Mouse (Mus musculus) left cerebral cortex, adult 2 months (tissue): ENCODE results near the gene Syap1. TPM values are rescaled to one million over a fixed set of nuclear protein-coding genes. Genes with fewer than 3 reads are reported as not detected.
"Not testable (repeated sequence)": the region's sequence is repeated elsewhere in the genome, so short reads cannot be mapped to it uniquely, and the experiment has no call there.

Experiments
- DNase-seq, 2 experiments: peaks; one replicate each; pipeline ENCODE4 v3.0.0; 2021 to 2022; ENCODE audit warnings: low spot score in 2 of 2, mixed read lengths in 1 of 2; ENCODE audit errors: extremely low spot score in 1 of 2
- H3K27ac ChIP-seq: fragments of 200-600 bp; 2 replicates; pipeline ENCODE4 v1.8.1; 2022
- H3K4me3 ChIP-seq: fragments of 200-600 bp; 2 replicates; pipeline ENCODE4 v1.8.1; 2022
- CTCF ChIP-seq: fragments of 200-600 bp; IDR thresholded peaks from 2 replicates; pipeline ENCODE4 v1.8.1; 2022; ENCODE audit warnings: antibody characterized with exemption, mild to moderate bottlenecking, moderate library complexity
- intact Hi-C: fragments of 180-260 bp; cut with DNase I; formaldehyde crosslinking; loops from one replicate; pipeline ENCODE4 v1.15.1; 2025
- long read RNA-seq, 2 experiments: library from polyadenylated mRNA; stranded (forward); transcript quantifications; one replicate each; pipeline ENCODE4 v2.0.0; 2021; ENCODE audit warnings: borderline mapping rate in 2 of 2
- total RNA-seq, 2 experiments: library from RNA; stranded (reverse); gene quantifications; 2 replicates each; pipeline ENCODE4 v1.2.3; 2021

Syap1 gene
- 10 to 100 TPM; 25.2 to 28.4 TPM for total RNA-seq
- long read RNA-seq, experiment 1, transcript Syap1-201 (9 exons, 2,087 nt), result major isoform, 28 of 33 reads
- long read RNA-seq, experiment 1, partial matches to known transcripts, result 0 of 33 reads
- long read RNA-seq, experiment 1, other reads (novel, unspliced or antisense), result 5 of 33 reads
- long read RNA-seq, experiment 2, transcript Syap1-201 (9 exons, 2,087 nt), result major isoform, 19 of 21 reads
- long read RNA-seq, experiment 2, partial matches to known transcripts, result 0 of 21 reads
- long read RNA-seq, experiment 2, other reads (novel, unspliced or antisense), result 2 of 21 reads

DNA sequence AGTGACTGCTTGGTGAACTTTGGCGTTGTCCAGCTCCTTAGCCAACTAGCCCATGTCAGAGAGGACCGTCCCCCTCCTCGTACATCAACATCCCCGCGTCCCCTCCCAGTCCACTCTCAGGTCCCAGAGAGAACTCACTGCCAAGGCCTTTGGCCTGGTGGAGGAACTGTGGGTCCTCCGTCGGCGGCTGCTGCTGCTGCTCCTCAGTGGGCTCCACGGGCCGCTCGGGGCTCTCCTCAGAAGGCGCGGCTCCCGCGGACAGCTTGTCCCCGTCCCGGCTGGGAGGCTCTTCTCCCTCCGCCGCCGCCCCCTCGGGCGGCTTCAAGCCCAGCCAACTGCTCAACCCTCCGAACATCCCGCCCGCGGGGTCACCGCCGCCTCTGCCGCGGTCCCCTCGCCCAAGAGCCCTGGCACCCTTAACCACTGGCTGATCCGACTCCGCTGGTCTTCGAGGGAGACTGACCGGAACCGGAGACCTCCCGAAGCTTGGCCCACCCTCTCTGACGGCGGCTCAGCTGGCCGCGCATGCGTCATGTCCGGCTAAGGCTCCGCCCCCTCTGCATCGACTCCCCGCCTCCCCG lies at the start of gene Syap1:
Gene Syap1, minus strand, starts transcription at position 517 of the 581 bp plus-strand sequence.
- intact Hi-C loops, result no loop called here
- no peak for TF ChIP-seq CTCF

DNA sequence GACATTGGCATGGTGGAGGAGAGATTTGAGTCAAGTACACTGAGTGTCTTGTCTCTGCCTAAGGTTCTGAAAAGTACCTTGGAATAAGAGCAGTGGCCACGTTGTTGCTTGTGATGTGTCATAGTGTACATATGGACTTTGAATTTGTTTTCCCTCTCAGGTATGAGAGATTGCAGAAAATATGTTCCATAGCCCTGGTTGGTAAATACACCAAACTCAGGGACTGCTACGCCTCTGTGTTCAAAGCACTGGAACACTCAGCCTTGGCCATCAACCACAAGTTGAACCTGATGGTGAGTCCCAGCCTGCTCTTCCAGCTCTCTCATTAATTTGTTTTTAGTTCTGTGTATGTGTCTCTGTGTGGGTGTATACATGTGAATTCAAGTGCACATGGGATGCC lies 43.2 kb upstream of the Syap1 start:
- intact Hi-C loops, result no loop called here
- Histone ChIP-seq H3K4me3 (no peak overlapping the region), H3K27ac (no peak overlapping the region)
- TF ChIP-seq CTCF, result no peak
- DNase-seq, result no peak

More for the DNA sequence above, at the start of gene Syap1:
- Histone ChIP-seq H3K4me3 (peak within 1 kb of the TSS; percentile 83), H3K27ac (peak within 1 kb of the TSS; percentile 80)
- peak; percentile 75 for DNase-seq

DNA sequence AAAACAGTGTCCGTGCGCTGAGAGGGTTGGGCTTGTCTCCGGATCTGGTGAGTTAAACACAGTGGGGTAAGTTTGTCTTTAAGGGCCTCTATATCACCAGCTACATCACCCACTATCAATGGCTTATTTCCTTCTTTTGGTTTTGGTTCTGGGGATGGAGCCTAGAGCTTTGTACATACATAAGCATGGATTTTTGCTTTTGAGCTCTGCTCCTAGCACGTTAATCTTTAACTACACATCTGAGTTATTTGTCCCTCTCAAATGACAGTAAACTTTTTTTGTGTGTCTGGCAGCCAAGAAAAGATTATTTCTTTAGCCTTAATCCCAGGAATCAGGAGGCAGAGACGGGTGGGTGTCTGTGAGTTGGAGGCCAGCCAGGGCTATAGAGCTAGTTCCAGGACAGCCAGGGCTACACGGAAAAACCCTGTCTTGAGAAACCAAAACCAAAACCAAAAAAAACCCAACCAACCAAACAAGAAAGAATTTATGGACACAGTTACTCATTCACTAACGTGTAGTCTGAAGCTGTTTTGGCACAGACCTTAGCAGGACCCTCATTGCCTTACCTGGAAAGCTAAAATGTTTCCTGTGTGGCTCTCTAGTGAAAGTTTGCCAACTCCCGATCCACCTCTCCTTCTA lies 33.4 kb upstream of the Syap1 start:
- DNase-seq, result no peak
- H3K27ac ChIP-seq, result no peak overlapping the region
- no peak overlapping the region for H3K4me3 ChIP-seq
- no peak for TF ChIP-seq CTCF
- intact Hi-C loops, result no loop called here

DNA sequence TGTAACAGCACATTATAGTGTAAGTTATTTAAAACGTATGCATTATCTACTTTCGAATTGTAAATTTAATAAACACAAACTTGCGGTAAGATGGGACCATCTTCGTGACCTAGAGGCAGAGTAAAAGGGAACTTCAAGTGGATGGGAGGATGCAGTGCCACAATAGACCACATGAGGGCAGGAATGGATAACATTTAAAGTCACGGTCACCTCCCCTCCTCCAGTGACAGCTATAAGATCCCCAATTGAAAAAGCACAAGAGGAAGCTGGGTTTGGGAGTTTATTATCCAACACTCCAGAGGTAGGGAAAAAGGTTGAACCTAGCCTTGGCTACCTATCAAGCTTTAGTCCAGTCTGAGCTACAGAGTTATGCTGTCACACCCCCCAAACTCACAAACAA lies 27.4 kb upstream of the Syap1 start:
- TF ChIP-seq CTCF, result peak; percentile 69
- intact Hi-C loops, result loop anchor here (5.0 to 10.0 kb wide), 3 partner anchors 1019 to 1262 kb away; no protein-coding TSS in a partner anchor
- Histone ChIP-seq H3K4me3 (no peak overlapping the region), H3K27ac (no peak overlapping the region)
- peak; percentile 34 to 55 for DNase-seq

DNA sequence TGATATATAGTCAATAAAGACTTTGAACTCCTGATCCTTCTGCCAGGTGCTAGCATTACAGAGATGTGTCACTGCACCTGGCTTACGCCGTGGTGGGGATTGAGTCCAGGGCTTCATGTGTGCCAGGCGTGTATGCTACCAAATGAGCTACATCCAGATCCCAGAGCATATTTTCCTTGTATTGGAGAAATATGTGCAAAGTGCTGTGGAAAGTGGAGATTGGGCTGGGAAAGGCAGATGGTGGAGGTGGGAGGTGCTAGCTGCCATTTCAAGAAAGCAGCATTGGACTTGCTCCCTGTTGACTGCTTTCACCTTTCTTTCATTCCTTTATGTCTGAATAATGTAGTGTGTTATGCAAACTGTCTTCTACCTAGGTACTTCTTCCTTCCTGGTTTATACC lies 25.4 kb upstream of the Syap1 start:
- DNase-seq, result no peak
- intact Hi-C loops, result loop anchor here (10.0 kb wide), 2 partner anchors 1021 to 1151 kb away; no protein-coding TSS in a partner anchor
- TF ChIP-seq CTCF, result no peak
- Histone ChIP-seq H3K27ac (no peak overlapping the region), H3K4me3 (no peak overlapping the region)

DNA sequence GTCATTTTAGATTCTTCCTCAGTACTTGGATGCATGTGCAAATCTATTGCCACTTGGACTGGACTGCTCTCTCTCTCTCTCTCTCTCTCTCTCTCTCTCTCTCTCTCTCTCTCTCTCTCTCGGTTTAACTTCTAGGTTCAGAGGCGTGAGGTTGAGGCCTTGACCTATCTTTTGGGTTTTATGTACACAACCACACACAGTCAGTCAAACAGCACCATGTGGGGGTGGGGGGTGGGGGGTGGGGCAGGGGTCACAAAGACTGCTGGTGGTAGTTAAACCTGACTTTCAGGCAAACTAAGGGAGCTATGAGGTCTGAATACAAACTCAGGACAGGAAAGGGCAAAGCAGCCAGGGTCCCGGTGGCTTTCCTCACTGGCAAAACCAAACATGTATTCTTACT lies 19.3 kb upstream of the Syap1 start:
- TF ChIP-seq CTCF, result no peak
- no peak for DNase-seq
- intact Hi-C loops, result no loop called here
- no peak overlapping the region for H3K4me3 ChIP-seq
- no peak overlapping the region for H3K27ac ChIP-seq

DNA sequence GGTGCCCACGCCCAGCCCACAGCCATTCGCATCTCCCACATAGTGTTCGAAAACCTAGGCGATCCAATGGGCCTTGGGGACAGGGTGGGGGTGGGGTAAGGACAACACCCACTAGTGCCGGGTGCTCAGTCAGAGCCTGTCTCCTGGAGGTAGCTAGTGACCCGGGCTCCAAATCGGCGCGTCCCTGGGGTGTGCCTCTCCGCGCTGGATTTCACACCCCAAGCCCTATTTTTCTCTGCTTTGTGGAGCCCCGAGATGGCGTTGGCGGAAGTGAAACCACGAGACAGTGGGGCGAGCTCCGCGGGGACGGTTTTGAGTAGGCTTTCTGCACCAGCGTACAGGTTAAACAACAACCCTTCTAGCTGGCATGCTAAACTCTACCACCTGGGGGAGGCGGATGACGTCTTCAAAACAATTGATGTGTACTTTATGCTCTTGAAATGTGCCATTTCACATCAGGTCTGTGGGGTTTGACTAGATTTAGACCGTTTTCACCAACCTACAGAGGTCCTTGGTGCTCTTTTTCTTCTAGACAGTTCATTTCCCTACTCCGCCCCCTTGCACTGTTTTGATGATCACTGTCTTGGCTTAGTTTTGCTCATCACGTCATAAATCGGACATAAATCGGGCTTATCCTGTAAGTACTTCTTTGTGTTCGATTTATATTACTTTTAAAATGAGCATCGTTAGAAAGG lies 13.9 kb upstream of the Syap1 start:
- intact Hi-C loops, result no loop called here
- TF ChIP-seq CTCF, result no peak; the same call in 1 of the 2 replicates
- Histone ChIP-seq H3K27ac (peak overlapping the region; percentile 88), H3K4me3 (peak overlapping the region; percentile 54)
- peak; percentile 37 to 51 for DNase-seq

DNA sequence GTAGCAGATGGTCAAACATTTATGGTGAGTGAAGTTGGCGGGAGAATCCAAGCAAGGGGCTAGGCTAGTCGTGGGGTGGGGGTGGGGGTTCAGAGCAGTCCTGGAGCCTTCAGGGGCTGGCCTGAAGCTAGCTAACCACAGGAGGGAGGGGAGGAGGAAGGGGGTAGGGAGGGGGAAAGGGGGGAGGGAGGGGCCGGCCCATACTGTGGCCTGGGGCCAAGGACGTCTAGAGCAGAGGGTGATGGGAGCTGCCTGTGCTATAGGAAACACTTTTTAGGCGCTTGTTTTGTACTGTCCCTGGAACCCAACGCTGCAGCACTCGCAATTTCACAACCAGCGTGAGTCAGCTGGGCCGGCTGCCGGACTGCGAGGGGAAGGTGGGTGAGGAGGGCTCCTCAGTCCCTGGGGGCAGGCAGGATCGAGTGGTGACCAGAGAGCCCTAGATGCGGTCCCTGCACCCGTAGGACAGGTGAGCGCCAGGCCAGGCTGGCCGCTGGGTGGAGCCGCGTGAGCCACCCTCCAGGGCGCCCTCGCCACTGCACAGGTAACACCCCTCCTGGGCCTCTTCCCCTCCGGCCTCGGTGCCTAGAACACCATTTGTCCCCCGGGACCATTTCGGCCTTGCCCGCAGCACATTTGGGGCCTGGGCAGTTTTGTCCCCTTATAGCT lies 13.3 kb upstream of the Syap1 start:
- no peak for TF ChIP-seq CTCF
- Histone ChIP-seq H3K27ac (peak overlapping the region; percentile 88), H3K4me3 (peak overlapping the region; percentile 54)
- intact Hi-C loops, result no loop called here
- DNase-seq, result peak; percentile 13 to 38

DNA sequence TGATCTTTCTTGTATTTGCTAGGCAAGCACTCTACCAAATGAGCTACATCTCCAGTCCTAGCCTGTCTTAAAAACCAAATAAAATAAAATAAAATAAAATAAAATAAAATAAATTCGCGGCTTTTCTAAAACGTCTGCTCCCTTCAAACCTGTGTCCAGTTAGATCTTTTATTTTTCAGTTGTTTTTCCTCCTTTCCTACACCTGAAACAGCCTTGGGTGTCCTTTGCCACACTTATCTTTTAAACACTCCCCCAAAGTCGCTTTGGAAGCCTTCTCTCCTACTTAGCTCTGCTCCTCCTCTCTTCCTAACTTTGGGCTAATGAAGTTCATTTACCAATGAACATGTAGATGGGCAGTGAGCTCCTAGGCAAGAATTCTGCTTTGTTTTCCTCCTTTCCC lies 12.7 kb upstream of the Syap1 start, which contains the start of gene Ctps2:
Gene Ctps2, plus strand, starts transcription at position 301 of the 400 bp plus-strand sequence.
- intact Hi-C loops, result no loop called here
- no peak for DNase-seq
- TF ChIP-seq CTCF, result no peak
- H3K27ac ChIP-seq, result peak within 1 kb of the TSS; percentile 88
- H3K4me3 ChIP-seq, result peak within 1 kb of the TSS; percentile 54

DNA sequence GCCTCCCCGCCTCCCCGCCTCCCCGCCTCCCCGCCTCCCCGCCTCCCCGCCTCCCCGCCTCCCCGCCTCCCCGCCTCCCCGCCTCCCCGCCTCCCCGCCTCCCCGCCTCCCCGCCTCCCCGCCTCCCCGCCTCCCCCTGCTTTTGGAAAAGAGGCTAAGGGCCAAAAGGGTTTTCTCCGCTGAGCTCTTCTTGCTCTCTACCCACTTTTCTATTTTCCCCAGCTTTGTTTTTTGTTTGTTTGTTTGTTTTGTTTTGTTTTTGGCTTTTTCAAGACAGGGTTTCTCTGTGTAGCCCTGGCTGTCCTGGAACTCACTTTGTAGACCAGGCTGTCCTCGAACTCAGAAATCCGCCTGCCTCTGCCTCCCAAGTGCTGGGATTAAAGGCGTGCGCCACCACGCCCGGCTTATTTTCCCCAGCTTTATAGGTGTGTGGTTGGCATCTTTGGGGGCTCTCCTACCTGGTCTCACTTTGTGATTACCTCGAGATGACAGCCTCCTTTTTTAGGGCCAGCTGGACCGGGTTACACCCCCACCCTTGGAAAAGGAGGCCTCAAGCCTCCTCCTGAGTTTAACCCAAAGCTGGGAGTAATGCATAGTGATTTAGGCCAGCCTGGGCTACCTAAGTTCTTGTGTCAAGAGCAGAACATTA lies 452 bp upstream of the Syap1 start:
- H3K4me3 ChIP-seq, intact Hi-C loops: not testable (repeated sequence)

DNA sequence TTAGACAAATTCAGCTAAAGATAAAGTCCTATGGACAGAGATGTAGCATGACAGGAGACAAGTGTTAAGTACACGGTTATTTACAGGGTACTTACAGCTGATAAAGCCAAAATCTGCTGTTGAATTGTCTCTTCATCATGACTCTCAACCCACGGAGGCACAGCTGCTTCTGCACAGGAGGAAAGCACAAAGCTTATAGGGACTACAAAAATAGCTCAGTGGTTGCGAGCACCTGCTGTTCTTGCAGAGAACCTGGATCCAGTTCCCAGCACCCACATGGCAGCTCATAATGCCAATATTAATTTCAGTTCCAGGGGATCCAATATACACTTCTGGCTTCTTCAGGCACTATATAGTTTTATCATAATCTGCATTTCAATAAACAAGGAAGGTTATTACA lies 10.0 kb downstream of the Syap1 start:
- TF ChIP-seq CTCF, result no peak
- intact Hi-C loops, result no loop called here
- no peak overlapping the region for H3K4me3 ChIP-seq
- no peak for DNase-seq
- no peak overlapping the region for H3K27ac ChIP-seq

More for the DNA sequence above, 452 bp upstream of the Syap1 start:
- DNase-seq, H3K27ac ChIP-seq: not testable (repeated sequence)
